Mouse (Mus musculus) heart, postnatal 0 days (tissue): Measurements from ENCODE around the gene Icmt. TPM values are rescaled to one million over a fixed set of nuclear protein-coding genes. Genes with fewer than 3 reads are reported as not detected.

Source experiments
- ATAC-seq: fragments of 200-750 bp; cut with Nextera tagmentation; 2 replicates; pipeline ENCODE4 v1.8.0; 2017; ENCODE audit warnings: low read depth, moderate number of reproducible peaks, moderate library complexity; ENCODE audit not compliant: insufficient read depth
- DNase-seq: peaks from one replicate; pipeline ENCODE4 v3.0.0-alpha.2; 2016; ENCODE audit warnings: low spot score
- H3K27ac ChIP-seq: fragments of 300-500 bp; sonication (generic); 2 replicates; pipeline ENCODE4 v1.5.1; 2014; ENCODE audit warnings: low read depth, mild to moderate bottlenecking
- H3K27me3 ChIP-seq: fragments of 300-500 bp; sonication (generic); 2 replicates; pipeline ENCODE4 v1.6.1; 2014; ENCODE audit warnings: low read length, mixed read lengths; ENCODE audit not compliant: control insufficient read depth, insufficient read depth
- H3K36me3 ChIP-seq: fragments of 300-500 bp; sonication (generic); replicated peaks from 2 replicates; pipeline ENCODE4 v1.6.1; 2014; ENCODE audit warnings: low read length, mixed read lengths; ENCODE audit not compliant: control insufficient read depth, insufficient read depth
- H3K4me1 ChIP-seq: fragments of 300-500 bp; sonication (generic); 2 replicates; pipeline ENCODE4 v1.6.1; 2014; ENCODE audit warnings: antibody characterized with exemption; ENCODE audit not compliant: control insufficient read depth, insufficient read depth
- H3K4me2 ChIP-seq: fragments of 300-500 bp; sonication (generic); 2 replicates; pipeline ENCODE4 v1.6.1; 2014; ENCODE audit warnings: low read depth, mild to moderate bottlenecking, low read length, moderate library complexity
- H3K4me3 ChIP-seq: fragments of 300-500 bp; sonication (generic); 2 replicates; pipeline ENCODE4 v1.5.1; 2014; ENCODE audit warnings: low read depth, low read length
- H3K9ac ChIP-seq: fragments of 300-500 bp; sonication (generic); replicated peaks from 2 replicates; pipeline ENCODE4 v1.6.1; 2014; ENCODE audit warnings: low read depth, low read length, mixed read lengths
- H3K9me3 ChIP-seq: fragments of 300-500 bp; sonication (generic); replicated peaks from 2 replicates; pipeline ENCODE4 v1.6.1; 2016; ENCODE audit warnings: low read length; ENCODE audit not compliant: control insufficient read depth
- CTCF ChIP-seq: IDR thresholded peaks from 2 replicates; pipeline ENCODE4 v1.5.1; 2016; ENCODE audit warnings: antibody characterized with exemption, control low read depth, low read depth
- EP300 ChIP-seq: IDR thresholded peaks from 2 replicates; pipeline ENCODE4 v1.6.1; 2016; ENCODE audit warnings: antibody characterized with exemption, low read depth
- WGBS: fragments of 180-500 bp; shearing (Covaris S2); extraction: QIAGEN DNeasy Blood & Tissue Kit; methylation state at CpG from one replicate; pipeline ENCODE4 v1.1.7; 2014; 5-methylcytosine and 5-hydroxymethylcytosine counted together
- polyA plus RNA-seq: library from polyadenylated mRNA; unstranded; fragments of >200 nt; fragmentation: Nextera tagmentation; extraction: Ambion mirVana; gene quantifications from 2 replicates; pipeline ENCODE4 v1.2.1, GENCODE M21; 2015
- total RNA-seq: library from RNA; depleted of rRNA; stranded (reverse); fragments of >200 nt; gene quantifications from 2 replicates; pipeline ENCODE4 v1.2.3, GENCODE M21; 2014; ENCODE audit warnings: low replicate concordance; rRNA removed

The Icmt gene
- total and polyA plus RNA-seq, 2 experiments from 2014 or later, result 15.0 to 38.0 TPM

- peaks cover 4% of the 10 kb centered on the region; the same call in 1 of the 2 replicates for H3K4me1 ChIP-seq
- no peak overlapping the region for H3K27ac ChIP-seq
- no peaks in the 10 kb centered on the region for H3K36me3 ChIP-seq
- ATAC-seq (no peak), DNase-seq (no peak)
- TF ChIP-seq CTCF (no peak), EP300 (no peak)
- 8% methylated on average over 17 of the region's 17 CpGs for WGBS
- H3K4me3 ChIP-seq, result no peak overlapping the region
- peaks cover 53% of the 10 kb centered on the region for H3K27me3 ChIP-seq
- no peak overlapping the region for H3K9ac ChIP-seq
- no peaks in the 10 kb centered on the region for H3K9me3 ChIP-seq
- no peak overlapping the region for H3K4me2 ChIP-seq
These were observed 52.9 kb downstream of the Icmt start for GRCm38 (mm10) chr4:152349837-152350381.

DNA sequence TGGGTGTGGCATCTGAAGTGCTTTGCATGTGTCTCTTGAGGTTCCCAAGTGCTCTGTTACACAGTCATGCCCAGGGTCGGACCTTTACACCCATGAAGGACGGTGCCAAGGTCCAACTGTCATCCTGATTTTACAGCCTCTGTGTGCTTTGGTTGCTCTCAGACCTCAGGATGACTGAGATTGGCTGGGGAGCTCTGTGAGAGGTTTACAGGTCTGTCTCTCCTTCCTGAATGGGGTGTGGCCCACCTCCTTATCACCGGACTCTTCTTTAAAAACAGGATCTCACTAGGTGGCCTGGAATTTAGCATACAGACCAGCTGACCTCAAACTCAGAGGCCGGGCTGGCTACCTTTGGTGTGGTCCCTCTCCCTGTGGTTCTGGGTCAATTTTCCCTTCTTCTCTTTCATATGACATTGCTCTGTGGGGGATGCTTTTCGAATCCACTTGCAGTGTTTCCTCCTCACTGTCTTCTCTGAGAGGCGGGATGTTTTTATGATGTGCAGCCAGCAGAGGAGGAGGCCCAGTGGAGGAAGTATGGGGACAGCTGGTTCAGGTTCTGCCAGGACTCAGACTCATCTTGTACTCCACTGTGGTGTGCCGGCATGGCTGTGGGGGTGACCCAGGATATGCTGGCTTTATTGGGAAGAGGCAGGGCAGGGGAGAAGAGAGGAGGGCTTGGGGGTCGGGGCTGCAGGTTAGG lies 53.8 kb downstream of the Icmt start:
- DNase-seq, result no peak
- peaks cover 47% of the 10 kb centered on the region for H3K27me3 ChIP-seq
- WGBS, result 26% methylated on average over 8 of the region's 8 CpGs

GRCm38 (mm10) chr4:152351422-152352305 lies 54.6 kb downstream of the Icmt start:
- Histone ChIP-seq H3K36me3 (no peaks in the 10 kb centered on the region), H3K9me3 (no peaks in the 10 kb centered on the region), H3K4me1 (no peaks in the 10 kb centered on the region), H3K4me3 (no peak overlapping the region), H3K27ac (no peak overlapping the region), H3K27me3 (peaks cover 44% of the 10 kb centered on the region), H3K9ac (no peak overlapping the region), H3K4me2 (no peak overlapping the region)
- 13% methylated on average over 14 of the region's 14 CpGs for WGBS
- DNase-seq (no peak), ATAC-seq (no peak)
- TF ChIP-seq EP300, result no peak
- TF ChIP-seq CTCF, result no peak

More for the DNA sequence above, 53.8 kb downstream of the Icmt start:
- TF ChIP-seq CTCF (no peak), EP300 (no peak)
- H3K36me3 ChIP-seq, result no peaks in the 10 kb centered on the region
- no peak overlapping the region for H3K9ac ChIP-seq
- no peaks in the 10 kb centered on the region for H3K4me1 ChIP-seq
- H3K27ac ChIP-seq, result no peak overlapping the region
- H3K9me3 ChIP-seq, result no peaks in the 10 kb centered on the region
- no peak for ATAC-seq
- H3K4me3 ChIP-seq, result no peak overlapping the region
- H3K4me2 ChIP-seq, result no peak overlapping the region

DNA sequence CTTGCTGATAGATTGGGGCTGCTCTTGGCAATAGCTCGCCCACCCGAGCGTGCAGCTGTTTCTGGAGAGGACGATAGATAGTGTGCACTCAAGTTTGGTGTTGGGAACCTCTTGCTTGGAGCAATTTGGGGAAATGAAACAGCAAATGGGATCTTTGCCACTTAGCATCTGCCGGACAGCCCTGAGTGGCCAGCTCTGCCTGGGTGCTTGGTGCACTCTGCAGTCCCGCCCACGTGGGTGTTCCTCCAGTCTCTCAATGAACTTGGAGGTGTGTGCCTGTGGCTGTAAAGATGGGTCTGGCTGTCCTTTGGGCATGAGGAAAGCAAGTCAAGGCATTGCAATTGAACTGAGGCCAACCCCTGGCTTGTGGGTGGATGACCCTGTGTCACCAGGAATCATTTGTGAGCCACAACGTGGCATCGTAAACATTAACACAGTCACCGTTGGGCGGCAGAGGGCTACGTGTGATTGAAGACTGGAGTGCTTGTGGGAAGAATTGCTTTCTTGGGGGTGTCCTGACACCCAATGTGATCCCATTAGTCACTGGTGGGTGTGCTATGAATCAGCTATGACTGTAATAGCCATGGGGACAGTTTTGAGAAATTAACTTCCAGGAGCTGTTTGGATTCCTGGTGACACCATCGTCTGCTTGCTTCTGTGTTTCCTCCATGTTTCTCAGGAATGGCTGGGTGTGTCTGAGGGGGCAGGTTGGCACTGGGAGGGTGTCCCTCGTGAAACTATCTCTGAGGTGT lies 57.0 kb downstream of the Icmt start:
- no peaks in the 10 kb centered on the region for H3K36me3 ChIP-seq
- no peaks in the 10 kb centered on the region for H3K9me3 ChIP-seq
- ATAC-seq (no peak), DNase-seq (no peak)
- peaks cover 36% of the 10 kb centered on the region for H3K27me3 ChIP-seq
- H3K4me1 ChIP-seq, result no peaks in the 10 kb centered on the region
- no peak overlapping the region for H3K4me3 ChIP-seq
- 74% methylated on average over 14 of the region's 14 CpGs for WGBS
- no peak for TF ChIP-seq CTCF
- TF ChIP-seq EP300, result no peak
- H3K27ac ChIP-seq, result no peak overlapping the region
- no peak overlapping the region for H3K9ac ChIP-seq
- no peak overlapping the region for H3K4me2 ChIP-seq

GRCm38 (mm10) chr4:152355672-152356071 lies 58.6 kb downstream of the Icmt start:
- WGBS, result 70% methylated on average over 7 of the region's 7 CpGs
- H3K27ac ChIP-seq, result no peak overlapping the region
- ATAC-seq (no peak), DNase-seq (no peak)
- H3K9me3 ChIP-seq, result no peaks in the 10 kb centered on the region
- H3K36me3 ChIP-seq, result no peaks in the 10 kb centered on the region
- H3K9ac ChIP-seq, result no peak overlapping the region
- TF ChIP-seq CTCF (no peak), EP300 (no peak)
- H3K27me3 ChIP-seq, result peaks cover 35% of the 10 kb centered on the region
- H3K4me3 ChIP-seq, result no peak overlapping the region
- no peaks in the 10 kb centered on the region for H3K4me1 ChIP-seq
- no peak overlapping the region for H3K4me2 ChIP-seq

Other genes with a start within 250 kb of the Icmt start
- gene Plekhg5, start 224.7 kb upstream of the Icmt start, total RNA-seq, result 16.6 and 18.0 TPM in 2 replicates
- gene Plekhg5, start 224.7 kb upstream of the Icmt start, polyA plus RNA-seq, result 8.8 and 10.6 TPM in 2 replicates
- gene Tnfrsf25, start 181.3 kb upstream of the Icmt start, total RNA-seq, result 0.89 TPM in 1 of 2 replicates, not detected in the other
- 0.75 and 1.2 TPM in 2 replicates for gene Tnfrsf25, start 181.3 kb upstream of the Icmt start, polyA plus RNA-seq
- 0.34 and 0.97 TPM in 2 replicates for gene Espn, start 144.9 kb upstream of the Icmt start, total RNA-seq
- 0.69 and 0.87 TPM in 2 replicates for gene Espn, start 144.9 kb upstream of the Icmt start, polyA plus RNA-seq
- gene Hes2, start 138.4 kb upstream of the Icmt start, total RNA-seq, result not detected in 2 replicates
- gene Hes2, start 138.4 kb upstream of the Icmt start, polyA plus RNA-seq, result not detected in 2 replicates
- 17.9 and 39.5 TPM in 2 replicates for gene Acot7, start 119.1 kb upstream of the Icmt start, total RNA-seq
- gene Acot7, start 119.1 kb upstream of the Icmt start, polyA plus RNA-seq, result 68.8 and 73.5 TPM in 2 replicates
- 50.8 and 56.4 TPM in 2 replicates for gene Gpr153, start 23.0 kb upstream of the Icmt start, total RNA-seq
- gene Gpr153, start 23.0 kb upstream of the Icmt start, polyA plus RNA-seq, result 5.0 TPM in 2 replicates
- not detected in 2 replicates for gene Hes3, start 5.6 kb upstream of the Icmt start, total RNA-seq
- gene Hes3, start 5.6 kb upstream of the Icmt start, polyA plus RNA-seq, result not detected in 2 replicates
- 171 and 226 TPM in 2 replicates for gene Rnf207, start 21.8 kb downstream of the Icmt start, total RNA-seq
- 109 and 115 TPM in 2 replicates for gene Rnf207, start 21.8 kb downstream of the Icmt start, polyA plus RNA-seq
- gene Rpl22, start 28.5 kb downstream of the Icmt start, total RNA-seq, result 118 and 122 TPM in 2 replicates
- 224 and 235 TPM in 2 replicates for gene Rpl22, start 28.5 kb downstream of the Icmt start, polyA plus RNA-seq
- gene Chd5, start 41.4 kb downstream of the Icmt start, total RNA-seq, result 0.11 TPM in 1 of 2 replicates, not detected in the other
- gene Chd5, start 41.4 kb downstream of the Icmt start, polyA plus RNA-seq, result 0.01 and 0.03 TPM in 2 replicates
- 1.5 and 5.0 TPM in 2 replicates for gene Nphp4, start 179.5 kb downstream of the Icmt start, total RNA-seq
- 0.46 and 0.51 TPM in 2 replicates for gene Nphp4, start 179.5 kb downstream of the Icmt start, polyA plus RNA-seq
- gene Kcnab2, start 180.6 kb downstream of the Icmt start, total RNA-seq, result 1.5 and 2.9 TPM in 2 replicates
- 0.69 and 1.1 TPM in 2 replicates for gene Kcnab2, start 180.6 kb downstream of the Icmt start, polyA plus RNA-seq